Mouse (Mus musculus) olfactory bulb, adult 2 months (tissue): ENCODE measurements around the gene Sox5.

Experiments used
- CTCF ChIP-seq: fragments of 200-500 bp; IDR thresholded peaks from 2 replicates; pipeline ENCODE4 v1.5.1; 2012; ENCODE audit warnings: low read depth, mild to moderate bottlenecking, low read length, moderate library complexity; ENCODE audit not compliant: insufficient read depth
- POLR2A ChIP-seq: fragments of 200-500 bp; IDR thresholded peaks from 2 replicates; pipeline ENCODE4 v1.6.1; 2012; ENCODE audit warnings: mild to moderate bottlenecking, low read depth, low read length, moderate library complexity; ENCODE audit not compliant: insufficient read depth

GRCm38 (mm10) chr6:143943126-143943525, 838.7 kb downstream of the Sox5 start:
- no peak for TF ChIP-seq CTCF
- TF ChIP-seq POLR2A, result no peak
